Mouse (Mus musculus): ENCODE data around the gene Ube2g2.

Gene Ube2g2

DNA sequence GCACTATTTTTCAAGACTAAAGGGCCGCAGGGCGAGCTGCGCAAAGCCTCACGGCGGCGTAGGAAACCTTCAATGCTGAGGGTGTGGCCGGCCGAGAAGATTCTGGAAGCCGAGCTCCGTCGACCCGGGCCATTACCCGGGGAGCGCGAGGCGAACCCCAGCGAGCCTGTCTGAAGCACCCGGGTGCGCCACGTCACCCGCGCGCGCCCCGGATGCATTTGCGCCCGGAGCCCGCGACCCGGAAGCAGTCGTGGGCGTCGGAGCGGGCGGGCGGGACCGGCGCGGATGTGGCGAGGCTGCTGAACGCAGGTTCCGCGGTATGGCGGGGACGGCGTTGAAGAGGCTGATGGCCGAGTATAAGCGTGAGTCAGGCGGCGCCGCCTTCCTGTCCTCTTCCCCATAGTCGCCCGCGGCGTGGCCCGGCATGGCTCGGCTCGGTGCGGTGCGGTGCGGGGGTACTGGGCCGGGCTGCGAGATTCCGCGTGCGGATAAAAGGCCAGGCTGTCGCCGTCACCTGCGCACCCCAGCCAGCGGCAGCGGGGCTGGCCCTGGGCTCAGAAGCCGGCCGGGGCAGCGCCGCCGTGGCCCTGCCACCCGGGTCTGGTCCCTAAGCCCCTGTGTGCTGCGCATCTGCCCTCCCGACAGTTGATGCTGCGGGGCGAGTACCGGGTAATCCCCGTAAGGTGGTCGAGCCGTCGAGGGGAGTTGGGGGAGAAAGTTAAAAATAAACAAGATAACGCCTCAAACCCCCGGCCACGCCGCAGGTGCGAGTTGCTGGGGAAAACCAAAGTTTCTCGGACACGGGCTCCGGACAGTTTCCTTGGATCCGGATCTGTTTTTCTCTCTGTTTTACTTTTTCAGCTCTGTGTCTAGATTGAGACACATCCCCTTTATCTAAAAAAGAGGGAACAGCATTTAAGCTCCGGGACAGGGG, at the start of gene Ube2g2:
Gene Ube2g2, plus strand, starts transcription at position 221 of the 934 bp plus-strand sequence.
- DNase-seq (ENCODE audit: low spot score in 2 of 2) = peak; percentile 90 to 96

DNA sequence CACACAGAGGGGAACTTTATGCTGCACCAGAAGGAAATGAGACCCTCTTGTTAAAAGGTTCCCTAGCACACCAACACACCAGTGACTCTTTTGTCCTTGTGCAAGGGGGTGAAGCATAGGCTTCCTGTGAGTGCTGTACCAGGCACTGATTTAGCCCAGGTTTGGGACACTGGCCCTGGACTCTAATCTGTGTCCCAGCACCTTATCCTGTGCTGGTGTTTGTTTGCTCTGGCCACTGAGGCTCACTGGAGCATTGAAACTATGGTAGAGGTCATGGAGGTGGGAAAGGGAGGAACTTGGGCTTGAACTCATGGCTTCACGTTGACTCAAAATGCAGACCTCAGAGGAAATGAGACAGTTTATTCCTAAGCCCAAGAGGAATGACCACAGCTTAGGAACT, 48.9 kb upstream of the Ube2g2 start:
- DNase-seq (ENCODE audit: low spot score in 2 of 2) = no peak

DNA sequence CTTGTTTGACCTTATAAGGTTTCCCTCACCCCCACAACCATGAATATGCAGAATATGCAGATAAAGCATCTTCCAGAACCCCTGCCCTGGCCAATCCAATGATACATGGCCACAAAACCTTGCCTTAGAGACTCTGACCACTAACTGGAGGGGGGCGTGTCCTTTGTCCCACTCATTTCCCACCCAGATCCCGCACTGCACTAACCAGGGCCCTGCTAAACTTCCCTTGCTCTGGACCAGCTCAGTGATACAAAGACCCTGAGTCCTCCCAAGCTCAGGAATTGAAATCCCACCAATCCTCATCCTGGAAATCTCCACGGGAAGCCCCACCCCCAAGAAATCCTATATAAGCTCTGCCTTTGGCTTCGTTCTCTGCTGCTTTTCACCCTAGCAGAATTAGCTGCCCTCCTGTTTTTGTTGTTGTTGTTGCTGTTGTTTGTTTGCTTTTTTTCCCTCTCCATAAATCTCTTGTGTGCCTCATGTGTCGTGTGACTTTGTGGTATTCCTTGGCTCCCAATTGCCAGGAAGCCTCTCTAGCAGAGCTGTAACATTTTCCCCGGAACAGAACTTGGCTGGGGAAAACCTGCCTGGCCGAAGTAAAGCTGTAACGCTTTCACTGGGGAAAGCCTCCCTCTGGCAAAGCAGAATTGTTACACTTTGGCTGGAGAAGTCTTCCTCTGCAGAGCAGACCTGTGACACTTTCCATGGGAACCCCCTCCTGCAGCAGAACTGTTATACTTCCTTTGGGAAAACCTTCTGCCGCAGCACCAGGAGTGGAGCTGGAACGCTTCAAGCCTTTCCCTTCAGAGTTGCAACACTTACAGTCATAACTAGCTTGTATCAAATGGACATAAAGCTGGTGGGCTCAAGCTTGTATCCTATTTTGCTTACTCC, 41.8 kb upstream of the Ube2g2 start:
- peak in 1 of 2 experiments; percentile 4 for DNase-seq (ENCODE audit: low spot score in 2 of 2)

DNA sequence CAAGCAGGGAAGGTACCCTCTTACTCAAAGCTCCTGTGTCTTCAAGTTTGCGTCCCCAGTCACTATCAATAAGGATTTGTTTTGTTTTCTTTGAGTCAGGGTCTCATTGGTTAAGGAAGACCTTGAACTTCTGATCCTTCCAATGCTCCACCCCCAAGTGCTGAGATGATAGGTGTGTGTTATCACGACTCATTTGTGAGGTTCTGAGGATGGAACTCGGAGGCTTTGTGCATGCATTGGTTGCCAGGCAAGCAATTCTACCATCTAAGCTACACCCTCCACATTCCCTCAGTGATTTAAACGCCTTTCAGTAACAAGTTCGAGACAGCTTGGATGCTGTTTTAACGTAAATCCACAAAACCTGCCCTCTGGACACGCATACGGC, 41.1 kb upstream of the Ube2g2 start:
- no peak for DNase-seq (ENCODE audit: low spot score in 2 of 2)

DNA sequence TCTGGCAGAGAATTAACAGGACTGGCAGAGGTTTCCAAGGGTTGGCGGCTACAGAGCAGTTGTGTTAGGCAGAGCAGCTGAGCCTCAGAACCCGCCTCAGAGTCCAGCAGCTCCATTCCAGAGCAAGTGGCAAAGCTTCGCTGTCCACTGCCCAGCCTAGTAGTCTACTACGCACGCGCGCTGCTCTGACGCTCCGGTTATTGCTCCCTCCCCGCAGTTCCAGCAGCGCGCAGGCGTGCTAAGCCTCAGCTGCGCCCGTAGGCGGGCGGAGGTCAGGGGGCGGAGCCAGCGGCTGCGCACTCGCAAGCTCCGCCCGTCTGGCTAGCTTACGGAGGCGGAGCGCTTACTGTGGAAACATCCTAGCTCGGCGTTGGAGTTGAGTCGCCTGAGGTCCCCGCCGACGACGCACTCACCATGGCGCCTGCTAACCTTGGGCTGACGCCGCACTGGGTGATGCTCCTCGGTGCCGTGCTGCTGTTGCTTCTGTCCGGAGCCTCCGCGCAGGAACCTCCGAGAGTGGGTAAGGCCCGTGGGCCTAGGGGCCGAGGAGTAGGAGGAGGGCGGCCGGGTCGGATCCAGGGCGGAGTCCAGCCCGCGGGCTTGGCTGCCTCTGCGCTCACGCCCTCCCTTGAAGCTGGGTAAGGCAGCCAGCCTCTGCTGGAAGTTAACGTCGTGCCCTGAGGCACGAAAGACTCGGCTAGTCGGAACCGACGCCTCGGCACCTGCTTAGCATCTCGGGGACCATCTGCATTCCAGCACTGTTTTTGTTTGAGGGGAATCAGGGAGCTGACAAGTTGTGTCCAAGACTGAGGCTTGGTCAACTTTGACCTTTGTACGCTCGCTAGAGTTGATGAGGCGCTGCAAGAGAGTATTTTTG, 40.4 kb upstream of the Ube2g2 start, which contains the start of gene Pttg1ip:
Gene Pttg1ip, plus strand, starts transcription at position 313 of the 877 bp plus-strand sequence.
- DNase-seq (ENCODE audit: low spot score in 2 of 2) = peak; percentile 92 to 95

DNA sequence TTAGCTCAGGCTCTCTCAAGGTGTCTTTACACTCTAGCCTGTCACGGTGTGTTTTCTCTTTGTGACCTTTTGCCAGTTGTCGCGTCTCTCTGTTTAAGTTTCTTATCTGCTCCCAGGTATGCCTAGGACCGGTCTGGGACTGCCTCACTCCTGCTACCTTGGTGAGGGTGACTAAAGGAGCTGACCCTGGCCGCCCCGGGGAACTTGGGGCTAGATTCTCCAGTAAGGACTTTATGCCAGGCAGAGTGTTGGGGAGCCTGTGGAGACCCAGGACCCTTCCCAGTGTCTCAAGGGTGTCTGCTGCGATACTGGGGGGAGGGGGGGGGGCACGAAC, 39.8 kb upstream of the Ube2g2 start:
- DNase-seq (ENCODE audit: low spot score in 2 of 2) = peak in 1 of 2 experiments; percentile 5

DNA sequence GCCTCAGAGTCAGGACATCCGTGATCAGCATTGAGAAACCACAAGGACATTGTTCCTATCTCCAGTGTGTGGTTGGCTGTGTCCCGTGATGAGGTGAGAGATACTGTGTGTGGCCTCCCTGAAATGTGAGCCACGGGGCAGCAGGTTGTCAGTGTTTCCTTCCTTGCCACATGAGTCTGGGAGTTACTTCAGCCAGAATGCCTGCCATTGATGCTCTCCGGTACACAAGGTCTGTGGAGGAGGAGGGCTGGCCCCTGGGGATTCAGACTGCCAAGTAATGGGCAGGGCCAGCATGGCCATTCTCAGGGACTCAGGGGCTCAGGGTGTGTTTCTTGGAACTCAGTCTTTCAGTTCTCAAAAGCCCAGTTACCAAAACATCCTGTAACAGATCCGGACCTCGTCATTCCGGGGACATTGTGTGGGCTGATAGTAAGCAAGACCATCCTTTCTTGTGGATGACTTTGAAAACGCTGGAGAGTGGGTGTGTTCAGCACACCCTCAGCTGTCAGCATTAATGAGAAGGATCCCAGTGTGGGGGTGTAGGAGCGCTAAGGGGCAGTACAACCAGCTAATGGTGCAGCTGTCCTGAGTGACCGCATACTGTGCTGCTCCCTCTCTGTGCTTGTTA, 38.2 kb upstream of the Ube2g2 start:
- DNase-seq (ENCODE audit: low spot score in 2 of 2) = no peak

DNA sequence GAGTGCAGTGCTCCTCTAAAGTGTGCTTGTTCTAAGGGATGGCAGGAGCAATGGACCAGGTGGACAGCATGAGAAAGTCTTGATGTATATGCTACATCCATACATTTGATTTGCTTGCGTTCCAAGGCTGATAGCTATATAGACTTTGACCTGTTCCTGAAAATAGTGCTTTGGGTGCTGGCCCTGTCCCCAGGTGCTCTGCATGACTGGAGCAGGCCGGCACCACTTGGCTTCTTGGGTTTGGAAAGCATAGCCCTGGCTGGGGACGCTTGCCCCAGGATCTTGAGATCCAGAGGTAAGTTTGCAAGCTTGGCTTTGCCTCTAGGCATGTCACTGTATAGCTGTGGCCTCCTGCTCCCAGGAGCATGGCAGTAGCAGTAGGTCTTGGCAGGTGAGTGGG, 35.4 kb upstream of the Ube2g2 start:
- DNase-seq (ENCODE audit: low spot score in 2 of 2) = no peak

DNA sequence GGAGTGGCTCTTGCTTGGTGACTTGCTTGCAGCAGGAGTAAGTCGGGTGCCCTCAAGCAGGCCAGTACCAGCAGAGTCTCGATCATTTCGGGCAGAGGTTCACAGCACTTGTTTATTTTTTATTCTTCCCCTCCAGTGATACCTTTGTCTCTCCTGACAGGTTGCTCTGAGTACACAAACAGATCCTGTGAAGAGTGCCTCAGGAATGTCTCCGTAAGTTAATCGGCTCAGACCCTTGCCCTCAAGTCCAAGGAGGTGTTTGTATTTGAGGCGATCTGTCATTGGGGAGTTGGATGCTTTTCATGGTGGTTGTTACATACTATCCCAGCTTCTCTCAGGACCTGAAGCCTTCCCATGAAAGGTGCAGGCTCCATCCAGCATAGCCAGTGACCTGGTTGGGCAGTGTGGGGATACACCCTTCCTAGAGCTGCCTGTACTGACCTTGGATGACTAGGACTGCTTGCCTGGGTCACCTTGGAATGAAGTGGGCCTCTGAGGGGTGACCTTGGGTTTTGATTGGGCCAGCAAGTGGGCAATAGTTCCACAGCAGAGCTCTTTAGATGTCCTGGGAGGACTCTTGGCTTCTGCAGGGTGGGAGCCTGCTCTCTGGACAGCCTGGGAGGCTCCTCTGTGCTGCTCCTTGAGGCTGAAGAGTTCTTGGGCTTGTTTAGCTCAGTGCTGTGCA, 34.8 kb upstream of the Ube2g2 start:
- no peak for DNase-seq (ENCODE audit: low spot score in 2 of 2)

DNA sequence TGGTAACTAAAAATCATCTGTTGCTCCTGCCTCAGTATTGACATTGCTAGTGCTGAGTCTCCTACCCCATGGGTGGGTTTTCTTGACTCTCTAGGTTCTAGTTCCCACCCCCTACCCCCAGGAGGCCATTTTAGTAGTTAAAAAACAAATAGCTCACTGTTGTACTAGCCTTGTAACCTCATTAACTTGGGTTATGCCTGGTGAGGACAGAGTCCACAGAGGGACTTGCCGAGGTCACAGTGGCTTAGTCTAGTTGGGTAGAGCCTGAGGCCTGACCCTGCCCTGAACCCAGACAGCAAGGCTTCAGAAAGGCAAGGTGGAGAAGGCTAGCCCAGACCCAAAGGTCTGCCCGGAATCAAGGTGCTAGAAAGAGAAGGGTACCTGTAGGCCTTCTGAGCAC, 34.0 kb upstream of the Ube2g2 start:
- DNase-seq (ENCODE audit: low spot score in 2 of 2) = no peak

DNA sequence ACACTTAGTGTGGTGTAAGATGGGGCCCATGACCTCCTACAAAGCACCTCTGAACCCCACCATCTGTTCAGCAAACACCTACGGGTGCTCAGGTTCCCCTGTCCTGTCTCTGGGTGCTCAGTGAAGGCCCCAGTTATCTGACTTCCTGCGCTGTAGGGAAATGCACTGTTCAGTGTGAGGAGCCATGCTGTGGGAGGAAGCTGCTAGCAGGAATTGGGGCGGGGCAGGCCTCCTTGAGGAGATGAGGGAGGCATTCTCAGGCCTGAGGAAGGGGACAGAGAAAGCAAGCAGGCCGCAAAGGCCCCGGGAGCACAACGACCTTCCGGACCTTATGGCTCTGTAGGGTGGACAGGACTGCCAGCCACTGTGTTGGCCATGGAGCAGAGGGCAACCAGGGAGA, 33.0 kb upstream of the Ube2g2 start:
- DNase-seq (ENCODE audit: low spot score in 2 of 2) = no peak

DNA sequence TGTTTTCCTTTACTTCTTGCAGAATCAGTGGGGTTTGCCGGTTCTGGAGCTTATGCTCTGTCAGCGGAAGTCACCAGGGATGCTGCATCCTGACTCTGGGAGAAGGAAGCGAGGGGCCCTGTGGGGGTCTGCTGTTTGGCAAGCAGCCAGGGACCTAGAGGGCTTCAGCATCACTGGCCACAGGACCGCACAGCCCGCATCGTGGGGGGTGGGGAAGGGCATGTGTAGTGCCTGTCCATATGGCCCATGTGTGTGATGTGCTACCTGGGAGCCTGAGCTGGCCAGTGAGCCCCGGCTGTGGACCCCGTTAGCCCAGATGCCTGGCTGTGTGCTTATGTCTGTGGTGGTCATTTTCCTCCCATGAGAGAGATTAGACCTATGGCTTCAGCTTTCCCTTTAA, 32.3 kb upstream of the Ube2g2 start:
- DNase-seq (ENCODE audit: low spot score in 2 of 2) = peak in 1 of 2 experiments; percentile 3

DNA sequence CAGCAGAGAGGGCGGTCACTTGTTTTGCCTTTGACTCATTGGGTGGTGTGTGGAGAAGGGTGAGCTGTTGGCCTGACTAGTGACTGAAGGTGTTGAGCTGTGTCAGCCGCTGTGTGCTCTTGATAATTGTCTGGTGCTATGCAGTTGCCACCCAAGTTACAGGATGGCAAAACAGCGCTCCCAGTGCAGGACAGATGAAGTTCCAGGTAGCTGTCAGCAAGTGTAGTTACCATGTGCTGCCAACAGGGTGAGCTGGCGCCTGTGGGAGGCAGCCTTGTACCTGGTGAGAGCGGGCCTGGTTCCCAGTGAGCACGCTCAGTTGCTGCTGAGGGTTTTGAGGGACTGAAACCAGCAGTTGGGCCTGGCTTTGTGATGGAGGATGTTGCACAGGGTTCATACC, 31.3 kb upstream of the Ube2g2 start:
- peak; percentile 52 to 77 for DNase-seq (ENCODE audit: low spot score in 2 of 2)

DNA sequence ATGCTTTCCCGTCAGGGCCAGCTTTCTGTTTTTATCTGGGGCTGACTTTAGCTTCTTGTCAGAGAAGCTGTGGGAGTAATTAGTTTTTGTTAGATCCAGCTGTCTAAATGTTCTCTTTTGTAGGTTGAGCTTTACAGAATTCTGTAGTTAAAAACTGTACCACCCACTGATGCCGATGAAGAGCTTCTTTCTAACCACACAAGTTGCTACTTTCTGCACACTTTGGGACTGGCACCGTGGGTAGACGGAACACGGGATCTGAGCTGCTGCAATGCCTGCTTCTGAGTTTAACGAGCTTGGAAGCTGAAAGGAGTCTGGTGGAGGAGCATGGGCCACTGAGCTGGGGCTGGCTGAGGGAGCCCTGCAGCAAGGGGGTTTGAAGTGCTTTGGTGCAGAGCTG, 30.5 kb upstream of the Ube2g2 start:
- peak in 1 of 2 experiments; percentile 2 for DNase-seq (ENCODE audit: low spot score in 2 of 2)

DNA sequence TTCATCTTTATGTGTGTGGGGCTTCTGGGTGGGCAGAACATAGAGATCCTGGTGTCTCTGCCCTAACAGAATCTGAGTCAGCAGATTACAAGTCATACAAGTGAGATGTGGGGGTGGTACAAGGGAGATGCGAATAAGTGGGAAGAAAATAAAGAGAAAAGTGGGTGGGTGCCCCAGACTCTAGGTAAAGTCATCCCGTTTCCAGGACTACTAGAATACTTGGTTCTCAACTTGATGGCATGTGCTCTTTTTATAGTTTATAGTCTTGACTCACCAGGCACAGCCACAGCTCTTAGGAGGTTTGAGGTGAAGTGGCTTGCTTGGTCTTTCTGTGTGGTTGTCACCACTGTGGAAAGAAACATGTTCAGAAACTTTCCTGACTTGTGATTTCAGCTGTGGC, 26.0 kb upstream of the Ube2g2 start:
- DNase-seq (ENCODE audit: low spot score in 2 of 2) = no peak

DNA sequence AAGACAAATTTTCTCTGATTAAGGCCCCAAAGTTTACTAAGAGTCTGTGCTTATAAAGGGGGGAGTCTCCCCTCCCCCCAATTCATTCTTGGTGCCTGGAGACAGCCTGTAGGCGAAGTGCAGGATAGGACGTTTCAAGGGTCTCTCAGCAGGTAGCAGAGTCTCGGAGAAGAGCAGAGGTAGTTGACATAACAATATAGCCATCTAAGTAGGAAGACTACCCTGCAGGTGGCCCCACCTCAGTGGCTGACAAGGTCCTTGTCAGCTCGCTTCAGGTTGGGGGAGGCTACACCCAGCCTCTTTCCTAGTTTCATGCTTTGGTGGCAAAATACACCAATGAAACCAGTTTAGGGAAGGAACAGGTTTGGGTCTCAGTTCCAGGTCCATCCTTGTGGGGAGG, 19.1 kb upstream of the Ube2g2 start:
- no peak for DNase-seq (ENCODE audit: low spot score in 2 of 2)

DNA sequence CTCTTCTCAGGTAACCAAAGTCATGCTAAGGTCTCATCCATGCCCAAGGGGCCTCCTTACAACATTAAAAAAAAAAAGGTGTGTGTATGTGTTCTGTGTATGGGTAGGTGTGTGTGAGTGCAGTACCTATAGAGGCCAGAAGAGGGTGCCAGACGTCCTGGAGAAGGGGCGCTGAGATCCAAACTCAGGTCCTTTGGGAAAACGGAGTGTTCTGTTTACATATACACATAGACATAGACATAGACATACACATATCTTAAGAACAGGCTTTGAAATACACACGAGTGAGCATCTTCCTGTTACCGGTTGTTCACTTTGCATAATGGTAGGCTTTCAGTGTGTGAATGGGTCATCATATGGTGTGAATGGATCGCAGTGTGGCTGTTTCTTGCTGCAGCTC, 18.0 kb upstream of the Ube2g2 start:
- DNase-seq (ENCODE audit: low spot score in 2 of 2) = no peak

DNA sequence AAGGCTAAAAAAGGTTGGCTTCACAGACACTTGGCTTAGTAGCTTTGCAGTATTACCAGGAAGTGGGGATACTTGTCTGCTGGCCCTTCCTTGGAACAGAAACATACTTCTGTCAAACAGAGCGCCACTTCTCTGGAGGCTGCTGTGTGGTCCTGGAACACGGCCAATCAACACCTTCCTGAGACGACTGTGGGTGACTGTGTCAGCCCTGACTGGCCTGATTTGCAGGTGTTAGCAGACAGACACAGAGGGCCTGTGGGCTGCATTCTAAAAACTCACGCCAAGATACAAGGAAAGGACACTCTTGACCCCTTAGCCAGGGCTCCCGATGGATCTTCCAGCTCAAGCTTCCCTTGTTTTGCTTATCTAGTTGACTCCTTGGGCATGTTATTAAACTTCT, 17.1 kb upstream of the Ube2g2 start:
- no peak for DNase-seq (ENCODE audit: low spot score in 2 of 2)

DNA sequence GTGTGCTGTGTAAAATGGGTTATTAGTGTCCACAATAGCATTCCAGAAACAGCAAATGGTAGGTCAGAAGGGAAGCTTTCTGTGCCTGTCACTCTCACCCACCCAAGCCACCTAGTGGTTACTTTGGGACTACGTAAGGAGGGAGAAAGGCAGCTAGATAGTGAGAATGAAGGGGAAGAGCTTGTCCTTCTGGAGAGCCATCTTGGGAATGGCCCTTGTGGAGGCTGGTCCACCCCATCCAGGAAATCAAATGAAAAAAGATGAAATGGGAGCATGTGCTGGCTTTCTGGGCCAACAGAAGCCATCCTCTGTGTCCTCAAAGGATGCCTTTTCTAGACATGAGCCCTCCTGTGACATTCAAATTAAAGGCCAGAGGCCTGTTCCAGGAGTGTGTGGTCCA, 16.7 kb upstream of the Ube2g2 start:
- DNase-seq (ENCODE audit: low spot score in 2 of 2) = peak; percentile 23 to 45
